Mouse (Mus musculus) layer of hippocampus, postnatal 14 days (tissue): ENCODE results near the gene Idi1. TPM values are rescaled to one million over a fixed set of nuclear protein-coding genes. Genes with fewer than 3 reads are reported as not detected.
"Not testable (repeated sequence)": the region's sequence is repeated elsewhere in the genome, so short reads cannot be mapped to it uniquely, and the experiment has no call there.

Experiments
- DNase-seq, 2 experiments: peaks; one replicate each; pipeline ENCODE4 v3.0.0; 2021 to 2022; ENCODE audit warnings: low spot score in 2 of 2, mixed read lengths in 1 of 2
- microRNA-seq, 2 experiments: library from miRNA; unstranded; fragments of <30 nt; microRNA quantifications; one replicate each; pipeline ENCODE4 v1.2.0; 2021
- total RNA-seq, 2 experiments: library from RNA; stranded (reverse); gene quantifications; 2 replicates each; pipeline ENCODE4 v1.2.3; 2021

Gene Idi1
- total RNA-seq, 2 experiments from 2014 or later: 54.8 to 61.4 TPM

- DNase-seq: not testable (repeated sequence)
Observed at GRCm38 (mm10) chr13:8883870-8884269, 1.4 kb upstream of the Idi1 start.

- no peak for DNase-seq
Observed at GRCm38 (mm10) chr13:8886185-8886560, 872 bp downstream of the Idi1 start.

GRCm38 (mm10) chr13:8888603-8889002, 3.3 kb downstream of the Idi1 start:
- DNase-seq: no peak

- DNase-seq: not testable (repeated sequence)
Observed at GRCm38 (mm10) chr13:8905986-8906385, 20.7 kb downstream of the Idi1 start.

GRCm38 (mm10) chr13:8913890-8914289, 28.6 kb downstream of the Idi1 start:
- DNase-seq: not testable (repeated sequence)

GRCm38 (mm10) chr13:8933499-8933898, 48.2 kb downstream of the Idi1 start:
- no peak for DNase-seq

- DNase-seq: not testable (repeated sequence)
Observed at GRCm38 (mm10) chr13:8937611-8938140, 52.4 kb downstream of the Idi1 start.

- DNase-seq: not testable (repeated sequence)
Observed at GRCm38 (mm10) chr13:8941110-8941509, 55.8 kb downstream of the Idi1 start.

GRCm38 (mm10) chr13:8941701-8942100, 56.4 kb downstream of the Idi1 start:
- not testable (repeated sequence) for DNase-seq

Small RNAs within 50 kb of the gene (microRNA-seq; reads per million reads assigned to microRNA genes)
- 0 reads per million in 2 experiments for gene Gm22750

Other genes starting within 250 kb of the Idi1 start
- gene Wdr37, start 13.6 kb upstream of the Idi1 start, total RNA-seq: 10 to 100 TPM; 83.8 to 87.4 TPM
- not detected for gene Gm9745, start 62.7 kb downstream of the Idi1 start, total RNA-seq
- gene Idi2, start 67.4 kb downstream of the Idi1 start, total RNA-seq: not detected
- gene Gtpbp4, start 110.6 kb downstream of the Idi1 start, total RNA-seq: 10 to 100 TPM; 31.4 to 37.5 TPM
- gene Larp4b, start 208.4 kb downstream of the Idi1 start, total RNA-seq: 10 to 100 TPM; 86.7 to 88.1 TPM